Mouse (Mus musculus) lung, embryonic 14.5 days (tissue): ENCODE results near the gene Btbd35f21. TPM values are rescaled to one million over a fixed set of nuclear protein-coding genes. Genes with fewer than 3 reads are reported as not detected.
"Not testable (repeated sequence)": the region's sequence is repeated elsewhere in the genome, so short reads cannot be mapped to it uniquely, and the experiment has no call there.

ENCODE experiments used
- ATAC-seq: fragments of 200-750 bp; cut with Nextera tagmentation; 2 replicates; pipeline ENCODE4 v1.8.0; 2017; ENCODE audit warnings: mild to moderate bottlenecking, moderate TSS enrichment, moderate library complexity; ENCODE audit not compliant: insufficient read depth
- DNase-seq: peaks from one replicate; pipeline ENCODE4 v3.0.0-alpha.2; 2015
- H3K27ac ChIP-seq: fragments of 300-500 bp; sonication (generic); 2 replicates; pipeline ENCODE4 v1.5.1; 2014; ENCODE audit warnings: low read depth, mild to moderate bottlenecking, moderate library complexity
- H3K27me3 ChIP-seq: fragments of 300-500 bp; sonication (generic); 2 replicates; pipeline ENCODE4 v1.6.1; 2014; ENCODE audit warnings: low read length, control low read depth; ENCODE audit not compliant: insufficient read depth
- H3K36me3 ChIP-seq: fragments of 300-500 bp; sonication (generic); 2 replicates; pipeline ENCODE4 v1.6.1; 2014; ENCODE audit warnings: control low read depth; ENCODE audit not compliant: insufficient read depth
- H3K4me1 ChIP-seq: fragments of 300-500 bp; sonication (generic); 2 replicates; pipeline ENCODE4 v1.6.1; 2014; ENCODE audit warnings: antibody characterized with exemption, control low read depth; ENCODE audit not compliant: insufficient read depth
- H3K4me2 ChIP-seq: fragments of 300-500 bp; sonication (generic); 2 replicates; pipeline ENCODE4 v1.6.1; 2014; ENCODE audit warnings: mild to moderate bottlenecking
- H3K4me3 ChIP-seq: fragments of 300-500 bp; sonication (generic); 2 replicates; pipeline ENCODE4 v1.5.1; 2014; ENCODE audit warnings: low read depth, low read length
- H3K9ac ChIP-seq: fragments of 300-500 bp; sonication (generic); 2 replicates; pipeline ENCODE4 v1.6.1; 2014
- H3K9me3 ChIP-seq: fragments of 300-500 bp; sonication (generic); 2 replicates; pipeline ENCODE4 v1.6.1; 2016; ENCODE audit warnings: low read depth, low read length, control low read depth
- WGBS: fragments of 180-500 bp; shearing (Covaris S2); extraction: QIAGEN DNeasy Blood & Tissue Kit; methylation state at CpG from one replicate; pipeline ENCODE4 v1.1.7; 2014; 5-methylcytosine and 5-hydroxymethylcytosine counted together
- polyA plus RNA-seq: library from polyadenylated mRNA; unstranded; fragments of >200 nt; fragmentation: Nextera tagmentation; extraction: Ambion mirVana; gene quantifications from 2 replicates; pipeline ENCODE4 v1.2.1, GENCODE M21; 2014

Gene Btbd35f21
- polyA plus RNA-seq, result not detected in 2 replicates

DNA sequence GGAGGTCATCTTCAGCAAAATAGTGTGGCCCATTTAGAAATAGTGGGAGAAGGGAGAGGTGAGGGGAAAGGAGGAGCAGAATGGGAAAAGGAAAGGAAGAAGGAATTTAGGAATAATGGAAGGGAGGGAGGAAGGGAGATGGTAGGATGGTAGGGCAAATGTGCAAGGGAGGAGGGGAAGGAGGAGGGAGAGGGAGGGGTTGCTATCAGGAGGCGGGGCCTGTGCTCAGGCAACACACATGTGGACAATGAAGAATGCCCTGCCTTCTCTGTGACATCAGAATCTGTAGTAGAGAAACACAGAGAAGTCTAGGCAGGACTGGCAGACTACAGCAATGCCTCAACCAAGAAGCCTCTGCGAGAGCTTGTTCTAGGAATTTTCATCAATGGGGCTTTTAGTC is at the start of gene Btbd35f21:
TSS of gene Btbd35f21 (plus strand) at position 301 of the 400 bp plus-strand sequence.
- H3K27me3 ChIP-seq, result not testable (repeated sequence)

More for the DNA sequence above, at the start of gene Btbd35f21:
- no CpG with 5 or more reads among the region's 2 CpGs for WGBS
- ATAC-seq, DNase-seq, H3K4me2 ChIP-seq, H3K27ac ChIP-seq, H3K4me1 ChIP-seq, H3K36me3 ChIP-seq, H3K9ac ChIP-seq, H3K4me3 ChIP-seq, H3K9me3 ChIP-seq: not testable (repeated sequence)

Other genes starting within 250 kb of the Btbd35f21 start
- not detected in 2 replicates for gene Btbd35f1, start 166.1 kb upstream of the Btbd35f21 start, polyA plus RNA-seq
- gene Gm5926, start 75.4 kb upstream of the Btbd35f21 start, polyA plus RNA-seq, result not detected in 2 replicates
- gene Btbd35f30, start 168.5 kb downstream of the Btbd35f21 start, polyA plus RNA-seq, result not detected in 2 replicates
- gene Gm21789, start 215.7 kb downstream of the Btbd35f21 start, polyA plus RNA-seq, result not detected in 2 replicates
- not detected in 2 replicates for gene Btbd35f5, start 247.8 kb downstream of the Btbd35f21 start, polyA plus RNA-seq